ENCODE assay signal across 18 mouse cellular contexts in the genomic region with DNA sequence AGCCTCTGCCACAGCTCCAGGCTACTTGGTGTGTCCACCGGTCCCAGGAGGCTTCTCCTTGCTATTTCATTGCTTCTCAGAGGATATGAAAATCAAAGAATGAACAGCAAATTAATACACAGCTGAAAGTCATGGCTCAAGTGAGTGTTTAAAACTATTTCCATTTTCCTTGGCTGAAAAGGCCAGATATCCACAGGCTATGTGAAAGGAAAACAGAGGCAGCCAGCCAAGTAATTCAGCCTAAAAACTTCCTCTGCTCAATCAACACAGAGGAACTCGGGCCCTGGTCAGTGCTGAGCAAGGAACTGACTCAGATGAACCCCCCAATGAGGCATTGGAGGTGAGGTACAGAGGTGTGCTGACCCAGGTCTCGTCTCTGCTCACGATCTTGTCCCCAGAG.
DNase-seq lines count a peak whose midpoint lies in the region; ATAC-seq lines count a peak whose summit lies in the region.
"Had no signal": no experiment of that assay in that cellular context is flagged by ENCODE, and none has a peak within 500 bp of the region (broad histone marks: within the 10 kb centered on the region; RNA-seq: fewer than 3 reads in every experiment).

No protein-coding gene starts in this region.

- no peak overlapping the region for H3K4me3 ChIP-seq in embryonic facial prominence, embryonic 13.5 days
- no peak overlapping the region for H3K4me3 ChIP-seq in embryonic facial prominence, embryonic 10.5 days
- H3K4me3 ChIP-seq in embryonic facial prominence, embryonic 14.5 days (ENCODE audit: low read depth, low read length), result no peak overlapping the region
- H3K4me3 ChIP-seq in limb, embryonic 15.5 days, result no peak overlapping the region
- H3K4me3 ChIP-seq: hindbrain, embryonic 12.5 days; limb, embryonic 12.5 days; midbrain, embryonic 12.5 days; myocyte had no signal

- no peak for ATAC-seq in embryonic facial prominence, embryonic 13.5 days (ENCODE audit: insufficient number of reproducible peaks, insufficient read depth, low FRiP score, low TSS enrichment, low read depth)
- no peak for ATAC-seq in embryonic facial prominence, embryonic 14.5 days (ENCODE audit: low read depth)
- no peak for ATAC-seq in limb, embryonic 15.5 days (ENCODE audit: insufficient number of reproducible peaks, low FRiP score, low TSS enrichment, low read depth)
- ATAC-seq: forebrain, embryonic 16.5 days; liver, postnatal 0 days had no signal

- H3K27ac ChIP-seq in embryonic facial prominence, embryonic 13.5 days, result peak overlapping the region; percentile 39; the same call in 1 of the 2 replicates
- H3K27ac ChIP-seq in embryonic facial prominence, embryonic 10.5 days (replicated peaks), result no peak overlapping the region
- H3K27ac ChIP-seq in embryonic facial prominence, embryonic 14.5 days (replicated peaks; ENCODE audit: low read depth, low read length), result no peak overlapping the region
- H3K27ac ChIP-seq in limb, embryonic 15.5 days, result 0 out of 2 replicates have a peak overlapping the region, but pooled peaks have one; percentile 5
- H3K27ac ChIP-seq: hindbrain, embryonic 12.5 days; limb, embryonic 12.5 days; midbrain, embryonic 12.5 days had no signal

- no peak overlapping the region for H3K9ac ChIP-seq in embryonic facial prominence, embryonic 13.5 days
- H3K9ac ChIP-seq in embryonic facial prominence, embryonic 14.5 days (ENCODE audit: low read depth, low read length), result no peak overlapping the region
- H3K9ac ChIP-seq in limb, embryonic 15.5 days, result no peak overlapping the region
- H3K9ac ChIP-seq: hindbrain, embryonic 12.5 days; limb, embryonic 12.5 days; liver, postnatal 0 days; midbrain, embryonic 12.5 days had no signal

- 59% methylated on average over 4 of the region's 4 CpGs for WGBS in embryonic facial prominence, embryonic 13.5 days
- WGBS in embryonic facial prominence, embryonic 10.5 days, result 65% methylated on average over 4 of the region's 4 CpGs
- WGBS in embryonic facial prominence, embryonic 14.5 days, result 50% methylated on average over 4 of the region's 4 CpGs
- 64% methylated on average over 4 of the region's 4 CpGs for WGBS in limb, embryonic 15.5 days

- H3K4me2 ChIP-seq in embryonic facial prominence, embryonic 13.5 days, result no peak overlapping the region
- H3K4me2 ChIP-seq in embryonic facial prominence, embryonic 14.5 days (ENCODE audit: low read depth, low read length), result no peak overlapping the region
- H3K4me2 ChIP-seq in limb, embryonic 15.5 days, result no peak overlapping the region
- H3K4me2 ChIP-seq: hindbrain, embryonic 12.5 days; limb, embryonic 12.5 days; midbrain, embryonic 12.5 days had no signal

- intact Hi-C loops in gastrocnemius, postnatal 36 days (cut with DNase I), result no loop called here

- no peaks in the 10 kb centered on the region for H3K36me3 ChIP-seq in embryonic facial prominence, embryonic 13.5 days
- H3K36me3 ChIP-seq in embryonic facial prominence, embryonic 10.5 days (replicated peaks), result no peaks in the 10 kb centered on the region
- no peaks in the 10 kb centered on the region for H3K36me3 ChIP-seq in embryonic facial prominence, embryonic 14.5 days (ENCODE audit: control insufficient read depth, insufficient read depth, low read length)
- no peaks in the 10 kb centered on the region for H3K36me3 ChIP-seq in limb, embryonic 15.5 days
- H3K36me3 ChIP-seq: hindbrain, embryonic 12.5 days; limb, embryonic 12.5 days; midbrain, embryonic 12.5 days had no signal

- H3K27me3 ChIP-seq in embryonic facial prominence, embryonic 13.5 days, result no peaks in the 10 kb centered on the region
- no peaks in the 10 kb centered on the region for H3K27me3 ChIP-seq in embryonic facial prominence, embryonic 10.5 days (replicated peaks; ENCODE audit: low read depth, poor library complexity, severe bottlenecking)
- H3K27me3 ChIP-seq in embryonic facial prominence, embryonic 14.5 days (replicated peaks; ENCODE audit: control insufficient read depth, insufficient read depth, low read length), result no peaks in the 10 kb centered on the region
- H3K27me3 ChIP-seq in limb, embryonic 15.5 days, result no peaks in the 10 kb centered on the region
- H3K27me3 ChIP-seq: CH12.LX; hindbrain, embryonic 12.5 days; limb, embryonic 12.5 days; midbrain, embryonic 12.5 days had no signal

- no peaks in the 10 kb centered on the region for H3K9me3 ChIP-seq in embryonic facial prominence, embryonic 13.5 days
- H3K9me3 ChIP-seq in embryonic facial prominence, embryonic 10.5 days, result no peaks in the 10 kb centered on the region
- no peaks in the 10 kb centered on the region for H3K9me3 ChIP-seq in embryonic facial prominence, embryonic 14.5 days (ENCODE audit: control insufficient read depth, low read length)
- no peaks in the 10 kb centered on the region for H3K9me3 ChIP-seq in limb, embryonic 15.5 days
- H3K9me3 ChIP-seq: hindbrain, embryonic 12.5 days; limb, embryonic 12.5 days; midbrain, embryonic 12.5 days had no signal

- H3K4me1 ChIP-seq in embryonic facial prominence, embryonic 13.5 days, result peaks cover 30% of the 10 kb centered on the region
- H3K4me1 ChIP-seq in embryonic facial prominence, embryonic 10.5 days, result peaks cover 33% of the 10 kb centered on the region
- peaks cover 10% of the 10 kb centered on the region for H3K4me1 ChIP-seq in embryonic facial prominence, embryonic 14.5 days (ENCODE audit: control insufficient read depth, insufficient read depth, low read length)
- peaks cover 6% of the 10 kb centered on the region; the same call in 1 of the 2 replicates for H3K4me1 ChIP-seq in limb, embryonic 15.5 days
- H3K4me1 ChIP-seq: hindbrain, embryonic 12.5 days; limb, embryonic 12.5 days; midbrain, embryonic 12.5 days had no signal

- DNase-seq in embryonic facial prominence, embryonic 10.5 days (ENCODE audit: low spot score), result no peak
- DNase-seq in kidney, adult 9 months, result peak; percentile 20
- DNase-seq in kidney, adult 8-10 months, result no peak
- DNase-seq in embryonic facial prominence, embryonic 14.5 days (ENCODE audit: low spot score), result peak; percentile 59
- DNase-seq in cerebellum, postnatal 25 days, result no peak
- no peak for DNase-seq in gastrocnemius, postnatal 36 days
- DNase-seq: cerebellum, adult 11 months; gastrocnemius, postnatal 10 days; liver, postnatal 0 days; thymus, postnatal 14 days had no signal

Comparison
In these comparisons a context has a peak if more than half of its experiments do, and no peak if none do; other contexts are left out.
1. H3K27ac ChIP-seq: peak in embryonic facial prominence, embryonic 13.5 days (single experiment) and limb, embryonic 15.5 days (single experiment); none in embryonic facial prominence, embryonic 10.5 days (single experiment) and embryonic facial prominence, embryonic 14.5 days (single experiment).
2. DNase-seq: peak in kidney, adult 9 months (single experiment) and embryonic facial prominence, embryonic 14.5 days (single experiment); none in embryonic facial prominence, embryonic 10.5 days (single experiment), kidney, adult 8-10 months (0 of 2), cerebellum, postnatal 25 days (0 of 2) and gastrocnemius, postnatal 36 days (0 of 2).